Mouse (Mus musculus): ENCODE data around the gene Fars2.

The Fars2 gene

DNA sequence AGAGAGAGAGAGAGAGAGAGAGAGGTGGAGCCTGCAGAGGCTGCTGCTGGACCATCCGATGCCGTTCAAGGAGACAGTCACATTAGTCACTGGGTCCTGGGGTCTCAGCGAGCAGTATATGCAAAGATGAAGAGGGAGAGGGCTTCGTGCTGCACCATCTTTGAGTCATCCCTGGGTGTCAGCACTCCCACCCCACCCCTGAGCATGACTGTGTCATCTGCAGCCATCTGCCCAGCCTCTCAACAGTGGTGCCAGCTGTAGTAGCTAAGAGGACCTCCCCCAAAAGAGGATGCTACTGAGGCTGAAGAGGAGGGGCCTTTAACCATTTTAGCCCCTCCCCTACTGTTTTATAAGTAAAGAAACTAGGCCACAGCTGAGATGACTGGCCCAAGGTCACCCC is 459.6 kb downstream of the Fars2 start:
- no peak for DNase-seq (ENCODE audit: low read depth)

DNA sequence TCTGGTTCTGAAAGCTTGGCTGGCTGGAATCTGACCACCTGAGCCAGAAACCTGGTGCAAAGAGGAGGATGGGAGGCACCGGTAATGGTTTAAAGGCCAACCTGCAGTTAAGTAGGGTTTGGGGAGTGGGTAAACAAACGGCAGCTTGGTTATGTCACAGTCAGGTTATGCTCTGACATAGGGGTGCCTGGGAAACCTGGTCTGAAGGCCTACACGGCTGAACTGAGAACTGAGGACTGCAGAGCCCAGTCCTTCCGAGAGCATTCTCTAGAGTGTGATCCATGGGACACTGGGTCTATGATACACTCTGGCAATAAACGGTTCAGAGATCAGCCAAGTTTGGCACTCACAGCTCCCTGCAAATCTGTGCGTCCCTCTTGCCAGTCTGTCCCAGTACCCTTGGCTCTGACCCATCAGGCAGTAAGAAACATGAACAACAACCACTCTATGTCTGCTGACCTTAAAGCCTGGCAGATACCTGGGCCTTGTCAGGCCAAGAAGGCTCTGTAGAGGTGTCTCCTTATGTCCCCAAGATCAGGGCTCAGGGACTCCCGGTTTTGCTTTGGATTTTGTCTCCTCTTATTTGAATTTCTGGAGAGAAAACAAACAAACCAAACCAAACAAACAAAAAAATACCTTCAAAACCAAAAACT is 460.8 kb downstream of the Fars2 start:
- no peak for DNase-seq (ENCODE audit: low read depth)

DNA sequence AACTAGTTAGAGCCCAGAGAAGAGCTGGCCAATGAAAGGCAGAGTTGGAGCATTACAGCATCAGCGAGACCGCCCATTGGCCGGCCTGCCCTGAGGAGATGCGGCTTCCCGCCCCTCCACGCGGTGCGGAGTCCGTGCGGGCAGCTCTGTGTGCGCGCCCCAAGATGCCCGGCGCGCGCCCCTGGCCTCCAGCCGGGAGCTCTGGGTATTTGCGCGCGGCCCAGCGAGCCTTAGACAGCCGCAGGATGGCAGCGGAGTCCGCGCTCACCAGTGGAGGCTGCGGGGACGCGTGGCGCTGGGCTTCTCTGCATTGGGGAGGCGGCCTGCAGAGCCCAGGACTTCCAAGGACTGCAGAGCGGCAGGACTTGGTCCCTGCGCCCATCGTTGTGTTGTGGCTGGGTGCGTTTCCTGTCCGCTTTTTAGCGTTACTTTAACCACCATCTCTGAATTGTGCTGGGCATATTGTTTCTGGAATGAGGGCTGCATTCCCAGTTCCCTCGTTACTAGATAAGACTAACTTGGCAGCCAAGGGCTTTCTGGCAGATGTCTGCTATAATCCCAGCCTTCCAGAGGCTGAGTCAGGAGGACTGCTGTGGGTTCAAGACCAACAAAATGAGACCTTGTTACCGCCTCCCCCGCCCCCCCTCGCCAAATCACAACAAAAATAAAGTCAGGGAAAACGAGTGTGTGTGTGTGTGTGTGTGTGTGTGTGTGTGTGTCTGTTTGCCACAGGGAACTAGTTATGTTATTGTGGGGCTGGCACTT is 461.5 kb downstream of the Fars2 start:
- DNase-seq (ENCODE audit: low read depth): no peak

DNA sequence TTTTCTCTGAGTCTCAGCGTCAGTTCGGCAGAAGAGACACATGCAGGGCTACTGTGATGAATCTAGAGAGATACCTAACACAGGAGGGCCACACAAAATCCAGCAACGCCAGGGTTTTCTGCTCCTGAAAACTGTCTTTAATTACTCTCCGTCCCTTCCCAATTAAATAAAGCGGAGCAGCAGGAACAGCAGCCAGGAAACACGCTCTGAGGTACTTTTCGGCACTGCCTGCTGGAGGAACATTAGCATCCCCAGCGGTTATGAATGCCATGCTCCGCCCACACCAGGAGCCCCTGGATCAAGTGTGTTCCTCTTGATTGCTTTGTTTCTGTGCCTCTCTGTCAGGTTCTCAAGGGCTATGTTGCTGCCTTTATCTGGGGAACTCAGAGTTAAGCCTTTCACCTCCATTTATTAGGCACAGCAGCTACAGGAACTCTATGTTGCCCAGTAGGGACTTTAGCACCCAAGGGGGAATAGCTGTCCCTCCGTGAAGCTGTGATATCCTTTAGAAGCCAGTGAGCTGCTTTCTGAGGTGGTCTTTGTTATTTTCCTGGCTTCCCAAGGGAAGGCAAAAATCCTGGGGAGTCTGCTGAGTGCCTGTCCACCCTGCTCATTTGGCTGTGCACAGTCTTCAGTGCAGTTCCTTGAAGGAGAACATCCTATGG is 465.3 kb downstream of the Fars2 start:
- no peak for DNase-seq (ENCODE audit: low read depth)

DNA sequence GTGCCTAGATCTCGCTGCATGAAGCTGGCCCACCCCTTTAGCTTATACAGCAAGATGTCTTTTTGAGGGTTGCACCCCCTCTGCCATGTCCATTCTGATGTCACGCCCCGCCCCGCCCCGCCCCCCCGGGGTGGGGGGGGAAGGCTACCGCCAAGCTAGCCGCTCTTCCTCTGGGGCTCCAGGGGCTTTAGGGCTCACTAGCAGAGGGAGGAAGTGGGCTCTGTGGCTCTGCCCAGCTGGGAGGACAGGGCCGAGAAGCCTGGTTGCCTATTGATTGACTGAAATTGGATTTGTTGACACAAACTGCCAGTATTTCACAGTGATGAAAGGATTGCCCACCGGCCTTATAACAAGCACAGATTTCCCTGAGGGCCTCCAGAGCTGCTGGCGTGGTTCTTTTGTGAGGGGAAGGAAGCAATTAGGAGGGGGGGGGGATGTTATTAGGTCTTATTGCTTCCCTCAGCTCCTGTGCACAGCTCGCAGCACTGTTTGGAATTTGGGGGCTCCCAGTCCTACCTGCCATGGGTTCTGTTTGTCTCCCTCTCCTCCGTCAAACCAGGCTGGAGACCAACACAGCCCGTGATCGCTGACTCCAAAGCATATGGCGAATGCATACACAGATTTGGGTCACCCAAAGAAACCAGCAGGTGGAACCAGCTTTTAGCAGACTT is 466.4 kb downstream of the Fars2 start:
- DNase-seq (ENCODE audit: low read depth): no peak

DNA sequence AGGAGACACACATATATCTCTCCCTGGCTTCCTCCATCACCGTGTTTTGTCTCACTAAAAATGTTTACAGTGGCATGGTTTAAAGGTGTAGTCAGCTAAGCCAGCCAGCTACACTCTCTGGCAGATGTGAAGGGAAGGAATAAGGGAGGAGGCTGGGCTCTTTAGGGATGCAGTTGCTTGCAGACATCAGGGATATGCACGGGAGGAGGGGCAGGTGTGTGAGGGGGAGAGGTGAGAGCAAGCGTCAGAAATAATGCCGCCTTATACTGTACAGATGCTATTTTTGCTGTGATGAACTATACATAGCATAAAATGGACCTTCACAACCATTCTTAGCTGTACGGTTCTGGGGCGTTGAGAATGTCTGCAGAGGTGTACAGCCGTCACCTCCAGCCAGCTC is 467.0 kb downstream of the Fars2 start:
- no peak for DNase-seq (ENCODE audit: low read depth)

DNA sequence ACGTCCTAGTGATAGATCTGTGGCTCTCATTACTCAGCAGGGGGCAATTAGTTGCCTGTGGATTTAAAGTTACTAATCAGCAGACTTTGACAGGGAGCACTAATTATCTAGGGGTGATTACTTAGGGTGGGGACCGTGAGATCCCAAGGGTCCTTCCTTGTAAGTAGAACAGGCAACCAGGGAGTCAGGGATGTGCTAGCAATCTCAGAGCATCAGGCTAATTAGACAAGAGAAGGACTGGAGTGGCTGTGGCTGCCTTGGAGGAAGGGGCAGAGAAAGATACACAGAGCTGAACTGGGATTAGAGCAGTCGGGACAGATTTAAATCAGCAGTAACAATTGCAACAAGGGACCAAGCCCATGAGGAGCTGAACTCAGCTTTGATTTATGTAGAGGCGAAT is 471.9 kb downstream of the Fars2 start:
- no peak for DNase-seq (ENCODE audit: low read depth)

DNA sequence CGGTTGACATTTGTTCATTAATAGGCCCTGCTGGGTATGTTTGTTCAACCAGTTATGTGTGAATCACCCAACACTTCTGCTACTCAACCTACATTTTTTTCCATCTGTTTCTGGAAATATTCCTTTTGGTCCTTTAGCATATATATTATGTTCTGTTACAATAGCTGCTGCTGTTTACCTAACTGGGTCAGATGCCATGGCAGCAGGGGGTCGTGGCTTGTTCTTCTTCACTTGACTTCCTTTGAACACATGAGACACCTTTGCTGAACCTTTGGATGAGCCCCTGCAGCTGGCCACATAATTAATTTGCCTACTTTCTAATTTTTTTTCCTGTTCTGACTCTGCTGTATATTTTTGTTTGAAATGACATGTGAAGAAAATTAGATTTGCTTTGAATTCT is 475.1 kb downstream of the Fars2 start:
- no peak for DNase-seq (ENCODE audit: low read depth)

DNA sequence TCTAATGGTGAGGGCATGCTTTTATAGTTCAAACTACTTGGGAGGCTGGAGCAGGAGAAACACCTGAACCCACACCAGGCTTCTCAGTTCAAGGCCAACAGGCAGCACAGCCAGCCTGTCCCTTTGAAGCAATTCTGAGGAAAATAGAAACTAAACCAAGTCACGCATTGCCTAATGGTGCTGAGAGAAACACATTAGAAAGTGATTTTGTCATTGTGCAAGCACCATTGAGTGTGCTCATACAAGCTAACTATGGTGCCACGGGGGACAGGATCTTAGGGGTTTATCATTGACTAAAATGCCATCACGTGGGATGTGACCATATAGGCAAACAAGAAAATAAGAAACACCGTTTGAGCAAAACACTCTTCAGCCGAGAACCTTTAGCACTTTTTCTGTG is 489.5 kb downstream of the Fars2 start:
- no peak for DNase-seq (ENCODE audit: low read depth)

DNA sequence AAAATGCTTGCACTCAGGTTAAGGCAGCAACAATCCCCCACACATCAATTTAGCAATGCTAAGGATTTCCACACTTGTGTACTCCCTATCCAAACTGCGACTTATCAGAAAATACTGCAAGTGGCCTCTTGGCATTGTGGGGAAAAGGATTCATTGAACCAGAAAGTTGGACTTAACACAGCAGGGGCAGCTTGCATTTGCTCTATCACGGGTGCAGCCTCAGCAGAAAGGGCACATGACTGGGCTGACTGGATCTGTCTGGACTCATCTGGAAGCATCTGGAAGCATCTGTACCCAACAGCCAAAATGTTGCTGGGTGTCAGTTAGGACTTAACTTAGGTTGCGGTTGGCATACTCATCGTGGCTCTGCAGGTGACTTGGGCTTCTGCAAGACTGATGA is 490.7 kb downstream of the Fars2 start:
- DNase-seq (ENCODE audit: low read depth): no peak

DNA sequence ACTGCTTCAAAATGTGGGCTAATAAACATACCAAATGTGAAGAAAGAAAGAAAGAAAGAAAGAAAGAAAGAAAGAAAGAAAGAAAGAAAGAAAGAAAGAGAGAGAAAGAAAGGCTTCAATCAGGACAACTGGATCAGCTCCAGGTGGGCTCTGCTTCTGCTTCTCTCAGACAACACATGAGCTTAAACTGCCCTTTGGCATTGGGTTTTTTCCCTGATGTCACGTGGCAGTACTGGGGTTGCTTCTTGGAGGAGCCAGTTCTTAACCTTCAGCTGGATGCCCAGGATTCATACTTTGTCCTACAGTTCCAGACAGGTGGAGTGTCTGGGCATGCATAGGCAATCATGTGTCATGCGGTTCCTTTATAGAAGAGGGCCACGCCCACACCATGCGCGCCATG is 493.2 kb downstream of the Fars2 start:
- no peak for DNase-seq (ENCODE audit: low read depth)

DNA sequence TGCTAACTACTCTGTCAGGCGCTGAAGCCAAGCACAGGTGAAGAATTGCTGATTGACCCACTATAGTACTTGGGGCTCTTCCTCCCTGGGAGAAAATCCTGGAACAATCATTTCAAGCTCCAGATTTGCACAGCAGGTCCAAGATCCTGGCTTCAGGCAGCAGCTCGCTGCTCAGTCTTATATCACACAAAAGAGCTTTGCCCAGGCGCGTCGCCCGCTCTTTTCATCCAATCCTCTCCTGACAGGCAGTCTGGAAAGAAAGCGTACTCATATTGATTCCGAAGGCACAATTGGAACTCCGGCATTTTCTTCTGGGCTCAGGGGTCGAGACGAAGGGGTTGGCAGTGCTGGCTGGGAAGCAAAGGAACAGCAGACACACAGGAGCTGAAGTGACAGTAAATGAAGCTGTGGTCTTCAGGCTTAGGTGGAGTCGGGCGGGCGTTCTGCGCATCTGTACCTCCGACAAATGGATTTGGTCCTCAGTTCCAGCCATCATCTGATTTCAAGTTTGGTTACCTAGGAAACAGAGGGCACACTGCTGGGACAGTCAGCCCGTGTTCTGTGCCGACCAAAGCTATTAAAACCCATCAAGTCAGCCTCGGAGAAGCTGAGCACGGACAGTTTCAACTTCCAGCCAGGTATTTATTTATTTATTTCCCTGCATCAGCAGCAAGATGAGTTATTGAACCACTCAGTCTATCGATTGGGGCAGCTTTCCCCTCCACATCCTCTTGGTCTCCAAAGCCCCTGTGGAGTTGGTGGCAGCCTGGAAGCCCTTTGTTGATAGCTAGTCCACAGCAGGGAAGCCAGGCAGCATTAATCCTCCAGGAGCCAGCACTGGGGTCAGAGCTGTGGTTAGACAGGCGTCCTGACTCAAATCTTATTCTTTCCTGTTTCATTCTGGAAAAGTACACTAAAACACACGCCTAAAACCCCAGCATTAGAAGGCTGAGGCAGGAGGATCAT is 495.9 kb downstream of the Fars2 start:
- no peak for DNase-seq (ENCODE audit: low read depth)

DNA sequence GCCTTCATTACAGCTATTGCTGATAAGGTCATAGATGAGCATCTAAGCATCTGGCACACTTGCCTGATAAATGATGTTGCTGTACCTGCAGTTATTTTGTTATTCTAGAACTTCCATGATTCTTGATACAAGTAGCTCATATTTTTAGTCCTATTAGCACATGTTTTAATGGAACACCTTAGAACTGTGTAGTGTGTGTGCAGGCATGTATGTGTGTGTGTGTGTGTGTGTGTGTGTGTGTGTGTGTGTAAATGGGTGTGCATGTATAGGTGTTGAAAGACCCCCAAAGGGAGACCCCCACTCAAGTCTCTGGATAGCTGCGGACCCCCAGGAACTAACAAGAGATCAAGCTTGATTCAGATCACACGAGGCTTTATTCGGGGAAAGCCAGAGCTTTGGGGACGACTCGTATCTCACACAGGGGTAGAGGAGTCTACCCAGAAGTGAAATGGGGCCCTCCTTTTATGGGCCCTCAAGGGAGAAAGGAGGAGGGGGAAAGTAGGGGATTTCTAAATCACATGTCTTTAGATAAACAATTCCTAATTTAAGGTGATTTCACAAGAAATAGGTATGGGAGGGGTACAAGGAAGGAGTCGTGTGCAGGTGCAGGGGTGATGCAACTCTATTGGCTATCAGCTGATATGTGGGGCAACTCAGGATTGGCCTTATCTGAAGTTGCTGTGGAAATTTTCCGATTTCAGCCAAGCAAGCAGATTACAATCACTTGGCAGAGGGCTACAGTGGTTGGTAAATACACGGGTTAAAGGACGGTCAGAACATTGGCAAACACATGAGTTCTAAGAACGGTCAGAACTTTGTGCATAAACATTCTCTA is 503.5 kb downstream of the Fars2 start:
- DNase-seq (ENCODE audit: low read depth): no peak

DNA sequence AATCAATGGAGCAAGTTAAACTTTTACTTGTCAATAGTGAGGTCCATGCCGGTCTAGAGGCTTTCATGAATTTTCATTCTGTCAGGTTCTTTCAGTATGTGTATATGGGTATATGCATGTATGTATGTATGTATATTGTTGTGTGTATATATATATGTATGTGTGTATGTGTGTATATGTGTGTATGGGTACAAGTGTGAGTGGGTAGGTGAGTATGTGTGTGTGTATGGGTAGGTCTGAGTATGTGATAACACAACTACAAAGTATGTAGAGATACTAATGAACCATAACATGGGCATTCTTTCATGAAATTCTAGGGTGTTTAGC is 504.1 kb downstream of the Fars2 start:
- no peak for DNase-seq (ENCODE audit: low read depth)

DNA sequence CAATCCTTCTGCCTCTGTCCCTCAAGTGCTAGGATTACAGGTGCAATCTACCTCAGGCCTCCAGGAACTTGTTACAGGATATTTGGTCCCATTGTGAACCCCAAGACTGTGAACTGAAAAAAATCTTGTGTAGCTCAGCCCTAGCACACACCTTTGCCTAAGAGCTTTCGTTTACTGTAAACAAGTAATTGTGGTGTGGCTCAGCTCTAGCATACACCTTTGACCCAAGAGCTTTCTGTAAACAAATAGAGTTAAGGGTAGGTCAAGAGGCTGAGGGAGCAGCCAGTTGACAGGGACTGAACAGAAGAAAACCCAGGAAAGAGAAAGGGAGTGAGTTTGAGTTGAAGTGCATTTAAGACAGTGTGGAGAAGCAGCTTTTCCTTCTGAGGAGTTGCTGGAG is 506.3 kb downstream of the Fars2 start:
- DNase-seq (ENCODE audit: low read depth): no peak

DNA sequence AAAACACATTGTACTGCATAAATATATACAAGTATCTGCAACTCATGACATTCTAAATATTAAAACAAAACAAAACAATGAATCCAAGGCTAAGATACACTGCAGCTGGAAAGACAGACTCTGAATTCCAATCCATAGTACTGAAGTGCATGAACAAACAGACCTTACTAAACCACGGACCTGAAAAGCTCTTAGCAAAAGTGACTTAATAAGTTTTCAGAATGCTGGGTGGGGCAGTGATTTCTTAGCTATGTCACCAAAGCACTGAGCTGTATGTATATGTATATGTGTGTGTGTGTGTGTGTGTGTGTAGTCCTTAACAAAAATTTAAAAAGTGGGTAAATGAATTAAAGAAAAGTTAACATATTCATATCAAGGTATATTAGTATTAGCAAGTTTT is 511.9 kb downstream of the Fars2 start:
- no peak for DNase-seq (ENCODE audit: low read depth)

DNA sequence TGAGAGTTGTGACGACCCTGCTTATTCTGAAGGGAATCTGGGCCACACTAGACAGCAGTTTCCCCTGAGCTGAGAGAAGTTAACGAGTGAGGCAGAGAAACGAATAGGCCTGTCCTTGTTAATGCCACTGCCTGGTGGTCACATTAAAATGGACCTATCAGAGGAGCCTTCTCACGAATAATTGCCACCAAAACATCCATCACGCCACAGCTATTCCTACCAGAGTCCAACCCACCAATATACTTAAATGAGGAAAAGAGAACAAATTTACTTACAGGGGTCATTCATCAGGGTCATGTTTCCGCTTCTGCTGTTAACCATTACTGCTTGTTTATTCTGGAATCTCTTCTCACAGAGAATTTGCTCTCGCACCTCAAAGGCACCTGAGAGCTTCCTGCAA is 531.0 kb downstream of the Fars2 start:
- DNase-seq (ENCODE audit: low read depth): no peak

DNA sequence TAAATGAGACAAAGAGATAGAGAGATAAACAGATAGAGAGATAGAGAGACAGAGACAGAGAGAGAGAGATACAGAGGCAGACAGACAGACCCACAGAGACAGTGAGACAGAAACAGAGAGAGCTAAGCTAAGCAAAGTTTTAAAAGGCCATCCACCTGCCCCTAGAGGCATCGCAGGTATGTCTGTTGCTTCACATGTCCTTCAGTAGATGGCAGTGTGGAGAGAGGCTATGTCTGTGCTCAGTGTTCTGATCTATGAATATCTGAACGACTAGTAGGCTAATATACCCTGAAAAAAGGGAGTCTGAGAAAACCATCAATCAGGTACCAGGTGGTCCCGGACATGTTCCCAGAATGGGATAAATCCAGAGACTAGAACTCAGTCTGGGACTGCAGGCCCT is 537.0 kb downstream of the Fars2 start:
- DNase-seq (ENCODE audit: low read depth): no peak

DNA sequence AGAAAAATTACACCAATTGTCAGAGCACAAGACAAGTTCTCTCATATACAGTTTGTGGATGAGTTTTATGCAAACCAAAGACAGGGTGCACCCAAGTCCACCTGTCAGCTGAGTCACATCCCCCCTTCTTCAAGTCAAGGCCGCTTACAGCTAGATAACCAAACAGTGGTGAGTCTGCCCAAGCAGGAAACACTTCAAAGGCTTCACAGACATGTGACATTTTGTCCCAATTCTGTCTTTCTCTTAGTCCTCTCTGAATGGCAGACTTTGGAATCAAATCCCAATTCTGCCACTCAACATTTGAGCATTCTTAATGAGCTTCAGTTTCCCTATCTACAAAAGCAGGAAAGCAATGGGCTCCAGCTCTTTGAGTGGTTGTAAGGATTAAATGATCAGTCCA is 562.1 kb downstream of the Fars2 start:
- DNase-seq (ENCODE audit: low read depth): no peak

DNA sequence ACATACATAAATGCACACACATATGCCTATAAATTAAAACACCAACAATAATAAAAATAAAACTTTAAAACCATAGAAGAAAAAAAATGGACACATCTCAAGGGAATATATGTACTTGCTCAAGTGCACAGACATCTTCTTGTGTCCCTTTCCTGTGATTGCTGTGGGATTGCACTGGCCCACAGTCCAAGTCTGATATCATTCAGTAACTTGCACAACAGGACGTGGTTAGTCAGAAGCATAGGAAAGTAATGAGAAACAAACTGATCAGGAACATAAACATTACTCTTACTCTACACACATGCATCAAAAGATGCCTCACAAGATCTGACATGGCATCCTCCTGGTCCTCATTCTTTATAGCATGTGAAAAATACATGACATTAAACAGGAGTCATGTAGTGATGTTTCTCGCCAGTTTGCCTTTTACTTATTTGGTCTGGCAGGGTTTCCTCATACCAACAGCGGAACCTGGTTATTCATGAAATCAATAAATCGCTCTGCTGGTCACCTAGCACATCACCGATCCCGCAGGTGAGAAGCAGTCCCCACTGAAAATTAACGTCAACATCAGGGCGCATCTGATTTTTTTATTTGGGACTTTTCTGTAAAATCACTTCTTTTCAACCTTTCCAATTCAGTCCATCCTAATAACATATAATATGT is 563.6 kb downstream of the Fars2 start:
- DNase-seq (ENCODE audit: low read depth): no peak
